Mouse (Mus musculus): ENCODE results near the gene Tmem52. TPM values are rescaled to one million over a fixed set of nuclear protein-coding genes. Genes with fewer than 3 reads are reported as not detected.
"Not testable (repeated sequence)": the region's sequence is repeated elsewhere in the genome, so short reads cannot be mapped to it uniquely, and the experiment has no call there.

Gene Tmem52
- total RNA-seq, 2 experiments from 2014 or later, result 1.5 TPM

DNA sequence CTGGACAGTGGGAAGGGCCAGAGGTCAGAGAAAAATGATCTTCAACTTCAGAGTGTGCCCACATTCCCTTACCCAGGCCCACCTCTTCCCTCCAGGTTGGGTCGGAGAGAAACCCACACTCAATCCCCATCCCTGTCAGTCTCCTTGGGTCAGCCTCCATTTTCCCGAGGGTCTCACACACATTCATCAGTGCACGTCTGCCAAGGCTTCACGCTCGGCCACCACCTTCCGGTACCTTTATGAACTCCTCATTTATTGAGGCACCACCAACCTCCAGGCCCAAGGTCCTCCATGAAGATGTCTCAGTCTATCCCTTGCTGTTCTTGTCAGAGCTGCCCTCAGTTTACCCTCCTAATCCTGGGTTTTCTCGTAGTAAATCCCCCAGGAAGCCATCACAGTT lies 2.1 kb downstream of the Tmem52 start:
- intact Hi-C loops (cut with DNase I), result no loop called here

DNA sequence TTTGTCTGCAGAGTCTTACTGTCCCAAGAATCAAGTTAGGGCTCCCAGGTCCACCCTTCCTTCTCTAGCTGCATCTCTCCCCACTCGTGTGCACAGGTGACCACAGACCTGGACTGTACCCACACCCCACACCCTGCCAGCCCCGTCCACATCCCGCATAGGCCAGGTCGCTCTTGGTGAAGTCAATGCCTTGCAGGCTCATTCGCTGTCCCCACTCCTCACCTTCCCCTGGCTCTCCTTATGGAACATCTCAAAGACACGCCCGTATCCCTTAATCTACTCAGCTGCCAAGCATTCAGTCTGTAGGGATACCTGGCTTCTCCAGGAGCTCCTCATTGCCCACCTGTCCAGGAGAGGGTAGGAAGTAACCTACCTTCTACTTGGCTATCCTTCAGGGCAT lies 2.5 kb downstream of the Tmem52 start:
- intact Hi-C loops (cut with DNase I), result no loop called here
- DNase-seq (ENCODE audit: low spot score in 2 of 2), result no peak

More for the DNA sequence above, 2.1 kb downstream of the Tmem52 start:
- no peak for DNase-seq (ENCODE audit: low spot score in 2 of 2)

DNA sequence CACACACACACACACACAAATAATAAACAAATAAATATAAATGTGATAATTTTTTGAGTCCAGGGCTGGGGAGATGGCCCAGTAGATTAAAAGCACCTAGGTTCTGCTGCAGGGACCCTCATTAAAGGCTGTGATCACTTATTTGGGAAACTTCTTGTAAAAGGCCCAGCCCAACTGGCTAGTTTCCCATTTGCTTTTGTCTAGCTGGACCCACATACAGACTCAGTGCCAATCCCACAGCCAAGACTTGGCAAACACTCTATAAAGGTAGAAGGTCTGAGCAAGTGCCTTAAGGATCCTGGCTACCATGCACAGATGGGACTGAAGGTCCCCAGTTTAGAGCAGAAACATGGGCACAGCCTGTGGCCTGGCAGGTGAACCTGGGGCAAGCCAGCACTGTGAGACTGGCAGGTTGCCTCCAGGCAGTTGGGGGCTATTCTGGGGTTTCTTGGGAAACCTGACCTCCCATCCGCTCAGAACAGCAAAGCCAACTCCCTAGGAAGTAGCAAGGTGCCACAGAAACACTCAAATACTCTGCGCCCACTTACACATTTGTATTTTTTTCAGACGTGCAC lies 3.9 kb downstream of the Tmem52 start:
- DNase-seq (ENCODE audit: low spot score in 2 of 2), result no peak
- intact Hi-C loops (cut with DNase I), result no loop called here

DNA sequence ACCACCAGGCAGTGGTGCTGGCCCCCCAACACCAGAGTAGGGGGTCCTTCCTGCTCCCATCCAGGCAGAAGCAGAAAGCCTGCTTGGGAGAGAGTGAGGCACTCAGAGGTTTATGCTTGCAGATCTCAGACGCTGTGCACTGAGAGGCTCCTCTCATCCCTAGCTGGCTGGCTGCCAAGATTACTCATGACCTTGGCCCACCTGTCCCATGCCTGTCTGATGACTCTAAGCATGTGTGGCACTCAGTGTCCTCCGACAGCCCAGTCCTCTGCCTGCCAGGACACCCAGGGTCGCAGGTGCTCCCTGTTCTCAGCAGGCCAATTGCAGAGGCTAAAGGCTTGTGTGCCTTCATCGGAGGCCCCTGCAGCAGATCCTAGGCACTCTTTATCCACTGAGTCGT lies 4.4 kb downstream of the Tmem52 start:
- no peak for DNase-seq (ENCODE audit: low spot score in 2 of 2)
- intact Hi-C loops (cut with DNase I), result no loop called here

DNA sequence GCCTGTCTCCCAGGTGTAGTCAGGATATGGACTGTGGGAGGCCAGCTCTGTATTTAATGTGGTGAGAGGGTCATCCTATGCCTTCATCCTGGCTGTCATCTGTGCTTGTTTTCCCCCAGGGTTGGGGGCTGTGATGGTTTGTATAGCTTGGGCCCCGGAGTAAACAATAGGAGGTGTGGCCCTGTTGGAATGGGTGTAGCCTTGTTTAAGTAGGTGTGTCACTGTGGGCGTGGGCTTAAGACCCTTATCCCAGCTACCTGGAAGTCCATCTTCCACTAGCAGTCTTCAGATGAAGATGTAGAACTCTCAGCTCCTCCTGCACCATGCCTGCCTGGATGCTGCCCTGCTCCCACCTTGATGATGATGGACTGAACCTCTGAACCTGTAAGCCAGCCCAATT lies 4.9 kb downstream of the Tmem52 start:
- intact Hi-C loops (cut with DNase I), result not testable (repeated sequence)

DNA sequence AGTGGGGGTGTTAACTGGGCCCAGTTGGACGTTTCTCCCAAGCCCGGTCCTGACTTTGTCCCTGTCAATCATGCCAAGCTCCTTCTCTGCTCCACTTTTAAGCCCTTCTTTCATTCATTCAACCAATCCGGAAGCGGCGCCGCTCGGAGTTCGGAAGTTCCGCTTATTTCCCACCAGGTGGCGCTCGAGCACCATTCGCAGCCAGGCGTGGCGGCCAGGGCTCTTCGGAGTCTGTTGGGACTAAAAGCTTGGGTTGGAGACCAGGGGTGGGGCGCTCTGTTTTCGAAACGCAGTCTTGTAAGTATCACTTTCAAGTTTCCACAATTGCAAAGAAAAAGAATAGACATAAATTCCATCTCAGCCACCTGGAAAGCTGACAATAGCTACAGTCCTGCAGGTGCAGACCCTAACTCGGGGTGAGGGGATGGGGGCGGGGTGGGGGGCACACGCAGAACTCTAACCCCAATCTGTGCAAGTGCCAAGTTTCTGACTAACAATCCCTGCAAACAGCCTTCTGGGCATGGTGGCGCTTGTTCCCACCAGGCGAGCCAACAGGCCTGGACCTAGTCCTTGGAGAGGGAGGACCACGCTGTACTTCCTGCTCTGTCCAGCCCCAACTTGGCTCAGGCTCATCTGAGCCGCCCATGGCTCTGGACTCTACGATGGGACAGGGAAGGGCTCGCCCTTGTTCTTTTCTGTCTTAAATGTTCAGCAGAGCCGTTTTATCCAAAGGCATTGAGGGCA lies 12.6 kb downstream of the Tmem52 start:
- peak; percentile 77 to 82 for DNase-seq (ENCODE audit: low spot score in 2 of 2)
- intact Hi-C loops (cut with DNase I), result loop anchor here (1.0 to 5.0 kb wide), 3 partner anchors 87 to 211 kb away; partner anchors contain the start of gene Fndc10

More for the DNA sequence above, 4.9 kb downstream of the Tmem52 start:
- DNase-seq (ENCODE audit: low spot score in 2 of 2), result not testable (repeated sequence)

DNA sequence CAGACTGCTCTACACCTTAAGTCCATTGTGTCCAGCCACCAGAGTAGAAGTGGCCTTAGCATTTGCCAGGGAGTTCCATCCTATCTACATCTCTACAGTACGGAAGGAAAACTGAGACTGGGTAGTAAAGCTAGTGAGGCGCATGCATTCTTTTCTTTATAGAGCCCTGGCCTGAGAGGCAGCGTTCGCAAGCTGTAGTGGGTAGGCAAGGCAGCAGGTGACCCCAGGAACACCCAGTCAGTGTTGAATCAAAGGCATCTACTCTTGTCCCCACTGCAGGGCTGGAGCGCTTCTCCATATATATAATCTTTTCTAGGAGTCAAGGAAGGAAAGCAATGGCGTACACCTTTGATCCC lies 13.2 kb downstream of the Tmem52 start:
- intact Hi-C loops (cut with DNase I), result loop anchor here (5.0 kb wide), 1 partner anchor 210 kb away; the partner anchor contains the start of gene Fndc10
- no peak for DNase-seq (ENCODE audit: low spot score in 2 of 2)

DNA sequence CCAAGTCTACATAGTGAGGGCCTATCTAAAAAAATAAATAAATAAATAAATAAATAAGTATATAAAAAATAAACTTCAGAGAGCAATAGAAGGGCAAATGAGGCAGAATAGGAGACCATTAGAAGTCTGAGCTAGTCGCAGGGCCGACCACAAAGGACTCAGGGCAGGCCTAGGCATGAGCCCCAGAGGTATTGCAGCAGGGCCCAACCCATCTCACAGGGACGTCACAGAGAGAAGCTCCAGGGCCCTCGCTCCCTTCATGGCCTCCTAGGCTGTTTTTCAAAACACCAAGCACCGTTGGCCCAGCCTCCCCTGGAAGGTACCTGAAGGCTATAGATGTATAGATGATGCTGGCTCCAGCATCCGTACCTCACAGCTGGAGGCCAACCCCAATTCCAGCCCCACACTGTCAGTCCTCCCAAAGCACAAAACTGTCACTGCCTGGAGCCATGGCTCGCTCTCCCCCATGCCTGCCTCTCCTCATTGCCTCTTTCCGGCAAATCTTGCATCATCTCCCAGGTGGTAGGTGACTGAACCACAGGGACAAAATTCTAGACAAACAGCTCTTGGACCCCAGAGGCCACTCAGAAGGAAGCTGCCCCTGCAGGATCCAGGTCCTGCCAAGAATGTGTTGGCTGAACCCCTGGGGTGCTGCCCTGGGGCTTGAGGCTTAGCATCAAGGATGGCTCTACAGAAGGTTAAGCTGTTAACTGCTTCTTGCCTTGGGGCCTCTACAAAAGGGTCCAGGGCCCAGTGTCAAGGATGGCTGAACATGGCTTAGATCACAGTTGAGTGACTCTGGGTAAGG lies 14.0 kb downstream of the Tmem52 start:
- DNase-seq (ENCODE audit: low spot score in 2 of 2), result no peak
- intact Hi-C loops (cut with DNase I), result loop anchor here (5.0 kb wide), 1 partner anchor 209 kb away; the partner anchor contains the start of gene Fndc10

DNA sequence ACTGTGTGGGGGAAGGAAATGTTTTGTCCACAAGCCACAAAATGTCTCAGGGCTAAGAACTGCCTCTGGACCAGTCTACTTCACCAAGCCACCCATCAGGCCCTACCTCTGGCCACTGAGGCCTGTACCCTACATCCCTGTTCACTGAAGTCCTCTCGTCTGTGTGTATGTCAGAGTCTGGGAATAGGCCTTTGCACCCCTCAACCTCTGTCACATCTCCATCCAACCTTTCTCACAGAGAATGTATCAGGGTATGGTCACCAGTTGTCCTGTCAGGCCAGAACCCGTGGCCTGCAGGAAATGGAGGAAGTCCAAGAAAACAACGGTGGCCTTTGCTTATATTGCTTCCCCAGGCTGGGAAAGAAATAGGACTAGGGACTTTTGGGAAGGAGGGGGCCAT lies 16.6 kb downstream of the Tmem52 start:
- intact Hi-C loops (cut with DNase I), result no loop called here
- DNase-seq (ENCODE audit: low spot score in 2 of 2), result no peak

DNA sequence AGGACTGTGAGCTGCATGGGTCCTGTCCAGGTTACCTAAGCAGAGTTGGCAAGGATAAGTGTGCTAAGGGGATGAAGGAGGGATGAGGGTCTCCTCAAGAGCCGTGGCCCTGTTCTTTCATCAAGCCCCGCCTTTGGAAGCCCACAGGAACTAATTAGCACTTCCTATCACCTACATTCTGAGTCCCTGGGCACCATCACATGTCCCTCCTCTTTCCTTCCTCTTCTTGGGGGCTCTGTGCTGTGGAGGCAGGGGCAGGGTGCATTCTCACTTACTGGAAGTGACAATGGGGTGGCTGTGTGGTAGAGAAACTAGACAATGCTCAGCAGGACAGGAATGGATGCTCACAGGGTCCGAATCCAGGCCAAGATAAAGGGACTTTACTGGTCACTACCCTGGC lies 18.8 kb downstream of the Tmem52 start:
- DNase-seq (ENCODE audit: low spot score in 2 of 2), result no peak
- intact Hi-C loops (cut with DNase I), result no loop called here

DNA sequence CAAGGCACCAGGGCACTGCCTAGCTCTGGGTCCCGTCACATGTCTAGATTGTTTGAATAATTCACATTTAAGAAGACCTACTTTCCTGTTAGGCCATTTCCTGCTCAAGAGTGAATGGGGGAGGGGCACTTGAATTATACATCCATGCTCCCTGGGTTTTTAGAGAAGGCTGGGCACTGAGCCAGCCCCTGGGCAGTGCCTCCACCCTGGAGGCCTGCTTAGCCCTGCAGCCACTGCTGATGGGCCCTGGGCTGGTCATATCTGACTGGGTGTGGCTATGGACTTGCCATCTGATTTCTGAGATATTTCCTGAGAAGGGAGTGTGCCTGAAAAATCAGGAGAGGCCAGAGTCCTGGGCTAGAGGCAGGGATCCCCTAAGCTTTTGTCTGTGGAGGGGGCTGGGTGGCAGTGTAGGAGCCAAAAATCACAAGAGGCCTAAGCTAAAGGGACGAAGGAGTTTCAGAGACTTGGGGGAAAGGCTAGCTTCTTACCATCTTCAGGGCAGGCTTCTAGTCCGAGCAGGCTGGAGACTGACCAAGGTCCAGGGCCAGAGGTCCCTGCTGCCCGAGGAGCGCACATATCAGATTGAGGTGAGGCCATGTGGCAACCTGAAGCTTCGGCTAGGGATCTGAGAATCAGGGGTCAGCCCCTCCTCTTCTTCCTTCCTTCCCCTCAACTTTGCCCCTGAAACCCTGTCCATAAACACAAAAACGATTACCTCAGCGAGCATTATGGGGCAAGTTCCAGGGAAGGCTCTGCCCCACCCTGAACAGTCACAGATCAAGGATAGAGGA lies 19.5 kb downstream of the Tmem52 start:
- intact Hi-C loops (cut with DNase I), result no loop called here
- peak in 1 of 2 experiments; percentile 54 for DNase-seq (ENCODE audit: low spot score in 2 of 2)

DNA sequence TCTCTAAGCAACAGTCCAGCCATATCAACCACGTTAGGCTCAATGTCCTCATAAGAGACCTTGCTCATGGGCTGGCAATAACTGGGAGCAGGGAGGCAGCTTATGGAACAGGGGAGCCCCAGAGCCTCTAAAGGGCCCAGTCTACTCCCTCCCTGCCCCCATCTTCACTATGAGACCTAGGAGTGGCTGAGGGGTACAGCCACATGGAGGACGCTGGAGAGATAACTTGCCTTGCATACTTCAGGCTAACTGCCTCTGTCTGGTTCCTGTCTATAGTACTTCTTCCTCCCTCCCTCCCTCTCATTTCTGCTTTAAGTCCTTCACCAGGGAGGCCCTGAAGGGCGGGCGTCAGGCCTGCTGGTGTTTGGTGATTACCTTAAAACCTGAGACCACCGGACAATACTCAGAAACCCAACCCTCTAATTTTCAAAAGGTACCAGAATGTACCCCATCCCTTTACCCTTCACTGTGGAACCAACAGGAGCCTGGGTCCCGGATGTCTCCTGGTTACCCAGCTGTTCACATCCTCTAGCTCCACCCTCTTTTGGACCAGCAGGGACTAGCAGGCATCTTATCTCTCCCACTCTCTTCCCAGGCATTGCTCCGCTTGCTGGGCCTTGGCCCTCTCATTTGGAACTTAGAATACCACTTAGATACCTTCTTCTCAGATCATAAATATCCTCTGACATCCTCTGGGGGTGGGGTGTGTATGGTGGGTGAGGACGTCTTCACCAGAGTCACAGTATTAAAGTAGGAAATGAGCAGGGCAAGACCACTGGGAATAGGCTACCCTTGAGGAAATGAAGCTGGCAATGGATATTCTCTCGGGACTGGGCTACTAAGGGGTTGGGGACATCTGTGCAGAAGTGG lies 20.4 kb downstream of the Tmem52 start:
- no peak for DNase-seq (ENCODE audit: low spot score in 2 of 2)
- intact Hi-C loops (cut with DNase I), result no loop called here

DNA sequence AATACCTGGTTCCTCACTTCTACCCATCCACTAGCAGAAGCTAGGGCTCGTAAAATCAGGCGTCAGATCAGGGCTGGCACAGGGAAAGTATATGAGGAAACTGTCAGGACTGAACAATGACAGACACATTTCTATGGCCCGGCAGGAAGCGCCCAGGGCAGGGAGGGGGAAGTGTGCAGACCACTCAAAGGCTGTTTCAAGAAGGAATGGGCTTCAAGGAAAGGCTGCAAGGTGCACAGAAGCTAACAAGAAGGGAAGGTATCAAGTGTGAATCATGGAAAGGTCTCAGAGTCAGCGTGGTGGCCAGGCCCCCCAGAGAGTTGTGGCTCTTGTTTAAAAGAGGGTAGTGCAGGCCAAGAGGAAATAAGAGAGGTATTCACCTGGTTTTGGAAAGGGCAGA lies 21.5 kb downstream of the Tmem52 start:
- no peak for DNase-seq (ENCODE audit: low spot score in 2 of 2)
- intact Hi-C loops (cut with DNase I), result loop anchor here (5.0 kb wide), 1 partner anchor 72 kb away; the partner anchor contains the start of gene Nadk

DNA sequence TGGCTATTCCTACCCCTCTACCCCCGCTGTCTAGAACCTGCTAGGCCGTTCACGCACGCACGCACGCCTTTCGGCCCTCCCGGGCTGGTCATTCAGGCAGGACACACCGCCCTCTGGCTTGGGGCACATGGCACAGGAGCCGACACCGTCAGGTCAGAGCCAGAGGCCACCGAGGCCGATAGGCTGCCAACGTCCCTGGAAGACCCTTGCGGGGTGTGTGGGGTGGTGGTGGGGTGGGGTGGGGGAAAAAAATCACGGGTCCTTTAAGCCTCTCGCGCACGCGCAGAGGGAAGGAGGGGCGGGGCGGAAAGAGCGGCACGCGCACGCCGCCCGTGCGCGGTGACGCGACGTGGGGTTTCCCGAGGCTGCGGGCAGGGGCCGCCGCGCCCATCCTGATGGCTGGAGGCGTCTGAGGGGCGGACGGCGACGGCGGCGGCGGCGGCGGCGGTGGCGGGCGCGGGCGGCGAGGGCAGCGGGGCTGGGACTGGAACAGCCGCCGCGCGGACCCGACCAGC lies 22.1 kb downstream of the Tmem52 start, which contains the start of gene Gnb1:
Gene Gnb1 (plus strand): TSS at position 372 of the 515 bp plus-strand sequence.
- intact Hi-C loops (cut with DNase I), result loop anchor here (5.0 kb wide), 1 partner anchor 71 kb away; the partner anchor contains the start of gene Nadk
- peak; percentile 92 to 93 for DNase-seq (ENCODE audit: low spot score in 2 of 2)

DNA sequence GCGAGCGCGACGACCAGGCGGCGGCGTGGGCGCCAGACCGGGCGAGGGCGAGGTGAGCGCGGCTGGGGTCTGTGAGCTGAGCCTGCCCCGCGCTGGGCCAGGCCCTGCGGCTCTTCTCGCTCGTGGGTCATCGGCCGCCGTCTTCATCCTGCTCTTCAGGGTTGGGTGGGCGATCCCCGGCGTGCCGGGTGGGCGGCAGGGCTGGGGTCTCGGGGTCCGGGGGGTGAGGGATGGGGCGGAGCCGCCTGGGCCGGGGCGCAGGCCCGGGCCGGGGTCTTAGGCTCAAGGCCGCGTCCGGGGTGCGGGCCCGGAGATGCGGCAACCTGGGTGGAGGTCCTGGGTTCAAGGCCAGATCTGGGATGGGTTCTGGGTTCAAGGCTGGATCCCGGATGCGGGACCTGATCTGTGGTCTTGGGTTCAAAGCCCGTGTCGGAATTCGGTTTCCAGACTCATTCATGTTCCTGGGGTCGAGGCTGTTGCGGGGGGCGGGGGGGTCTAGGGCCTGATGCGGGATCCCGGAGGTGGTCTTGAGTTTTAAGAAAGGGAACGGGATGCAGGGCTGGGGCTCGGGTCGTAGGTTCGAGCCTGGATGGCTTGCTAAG lies 22.7 kb downstream of the Tmem52 start:
- intact Hi-C loops (cut with DNase I), result loop anchor here (5.0 kb wide), 1 partner anchor 71 kb away; the partner anchor contains the start of gene Nadk
- DNase-seq (ENCODE audit: low spot score in 2 of 2), result no peak

DNA sequence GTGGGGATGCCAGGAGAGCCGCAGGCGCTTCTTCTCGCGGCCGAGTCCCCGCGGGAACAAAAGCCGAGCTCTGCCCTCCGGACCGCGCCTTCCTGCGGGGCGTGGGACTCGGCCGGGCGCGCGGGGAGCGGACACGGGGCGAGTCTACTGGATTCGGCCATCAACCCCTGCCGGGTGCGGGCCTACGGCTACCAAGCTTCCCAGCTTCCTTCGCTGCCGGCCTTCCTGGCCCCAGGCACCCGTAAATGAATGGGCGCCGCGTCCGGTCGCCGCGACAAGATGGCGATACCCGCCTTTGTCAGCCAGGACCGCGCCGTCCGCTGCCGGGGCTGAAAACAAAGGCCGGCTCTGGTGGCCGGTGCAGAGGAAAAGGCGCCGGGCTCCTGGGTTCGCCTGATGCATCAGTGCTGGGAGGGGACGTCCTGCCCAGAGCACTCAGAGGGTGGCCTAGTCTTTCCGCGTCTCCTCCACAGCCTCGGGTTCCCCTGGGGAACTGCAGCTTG lies 23.3 kb downstream of the Tmem52 start:
- intact Hi-C loops (cut with DNase I), result loop anchor here (5.0 kb wide), 1 partner anchor 70 kb away; the partner anchor contains the start of gene Nadk
- DNase-seq (ENCODE audit: low spot score in 2 of 2), result peak; percentile 36 to 68

DNA sequence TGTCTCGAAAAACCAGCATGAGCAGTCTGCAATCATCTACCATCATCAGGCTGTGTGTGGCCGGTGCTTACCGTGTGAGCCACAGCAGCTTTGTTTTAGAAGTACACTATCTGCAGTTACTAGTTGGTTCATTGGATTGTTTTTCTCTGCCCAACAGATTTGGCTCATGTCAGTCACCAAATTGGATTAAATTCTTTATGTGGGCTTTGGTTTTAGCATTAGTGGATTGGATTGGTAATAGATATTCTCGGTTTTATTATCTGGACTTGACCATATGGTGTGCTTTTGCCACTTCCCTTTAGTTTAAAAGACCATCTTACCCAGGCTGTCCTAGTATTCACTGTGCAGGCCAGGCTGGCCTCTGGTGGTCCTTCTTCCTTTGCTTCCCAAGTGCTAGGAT lies 26.0 kb downstream of the Tmem52 start:
- intact Hi-C loops (cut with DNase I), result loop anchor here (5.0 kb wide), 1 partner anchor 67 kb away; the partner anchor contains the start of gene Nadk

More for the DNA sequence above, 26.0 kb downstream of the Tmem52 start:
- DNase-seq (ENCODE audit: low spot score in 2 of 2), result no peak

All from left cerebral cortex, postnatal 25 days (tissue).